ENCODE assay signal across 9 mouse cellular contexts in the genomic region with DNA sequence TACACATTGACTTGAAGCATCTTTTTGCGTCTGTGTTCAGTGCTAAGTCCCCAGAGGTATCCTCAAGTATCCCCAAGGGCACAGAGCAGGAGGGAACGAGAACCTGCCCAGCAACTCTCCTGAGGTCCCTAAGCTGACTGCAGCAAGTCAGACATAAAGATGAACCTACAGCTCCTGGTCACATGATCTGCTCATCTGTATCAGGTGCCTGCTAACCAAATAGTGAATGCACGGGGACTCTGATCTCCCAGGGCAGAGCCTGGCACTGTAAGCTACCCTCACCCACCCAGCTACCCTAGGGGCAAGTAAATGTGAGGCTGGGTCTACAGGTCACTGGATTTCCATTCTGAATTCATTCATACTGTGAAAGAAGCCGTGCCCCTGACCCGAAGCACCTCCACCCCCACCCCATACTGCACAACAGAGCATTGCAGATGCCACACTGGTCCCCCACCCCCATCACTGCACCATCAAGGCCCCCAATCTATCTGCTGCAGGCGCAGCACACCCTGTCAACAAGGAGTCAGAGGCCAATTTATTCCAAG. TPM values are rescaled to one million over a fixed set of nuclear protein-coding genes. Genes with fewer than 3 reads are reported as not detected.
A peak's percentile ranks its signal among the peaks of the same experiment; 100 is the strongest.
DNase-seq lines count a peak whose midpoint lies in the region; ATAC-seq and TF ChIP-seq lines count a peak whose summit lies in the region.
"Had no signal": no experiment of that assay in that cellular context is flagged by ENCODE, and none has a peak within 500 bp of the region (broad histone marks: within the 10 kb centered on the region; RNA-seq: fewer than 3 reads in every experiment).

No protein-coding gene starts in this region.

- H3K4me3 ChIP-seq in heart, embryonic 11.5 days (ENCODE audit: low read depth, low read length) = peak overlapping the region; percentile 70
- H3K4me3 ChIP-seq in heart, postnatal 0 days (ENCODE audit: low read depth, low read length) = peak overlapping the region; percentile 85
- H3K4me3 ChIP-seq in midbrain, embryonic 12.5 days = peak overlapping the region; percentile 88

- TF ChIP-seq EP300 in heart, postnatal 0 days (IDR thresholded peaks at IDR 0.05; ENCODE audit: low read depth) = no peak

- peaks cover 51% of the 10 kb centered on the region for H3K27me3 ChIP-seq in heart, embryonic 11.5 days (ENCODE audit: control insufficient read depth, insufficient read depth, low read length)
- H3K27me3 ChIP-seq in heart, postnatal 0 days (ENCODE audit: control insufficient read depth, insufficient read depth, low read length) = peaks cover 14% of the 10 kb centered on the region
- peaks cover 35% of the 10 kb centered on the region for H3K27me3 ChIP-seq in midbrain, embryonic 12.5 days

- peak overlapping the region; percentile 83 for H3K9ac ChIP-seq in heart, embryonic 11.5 days (ENCODE audit: low read depth, low read length)
- peak overlapping the region; percentile 90 for H3K9ac ChIP-seq in heart, postnatal 0 days (replicated peaks; ENCODE audit: low read depth, low read length)
- peak overlapping the region; percentile 93 for H3K9ac ChIP-seq in midbrain, embryonic 12.5 days (replicated peaks)

- H3K36me3 ChIP-seq in heart, embryonic 11.5 days (ENCODE audit: control insufficient read depth, insufficient read depth, low read length) = no peaks in the 10 kb centered on the region
- H3K36me3 ChIP-seq in heart, postnatal 0 days (replicated peaks; ENCODE audit: control insufficient read depth, insufficient read depth, low read length) = no peaks in the 10 kb centered on the region
- no peaks in the 10 kb centered on the region for H3K36me3 ChIP-seq in midbrain, embryonic 12.5 days
- H3K36me3 ChIP-seq: G1E had no signal

- WGBS in heart, embryonic 11.5 days (ENCODE audit: insufficient replicate concordance) = 31% methylated on average over 6 of the region's 6 CpGs
- WGBS in heart, postnatal 0 days = 32% methylated on average over 6 of the region's 6 CpGs
- 21% methylated on average over 6 of the region's 6 CpGs for WGBS in midbrain, embryonic 12.5 days

- ATAC-seq in heart, embryonic 11.5 days (replicated peaks; ENCODE audit: insufficient number of reproducible peaks, low FRiP score, low TSS enrichment) = no peak
- no peak for ATAC-seq in heart, postnatal 0 days (ENCODE audit: insufficient read depth, low read depth)
- ATAC-seq in midbrain, embryonic 12.5 days (ENCODE audit: low FRiP score, low read depth) = no peak

- peak overlapping the region; percentile 95 for H3K4me2 ChIP-seq in heart, embryonic 11.5 days
- peak overlapping the region; percentile 78 for H3K4me2 ChIP-seq in heart, postnatal 0 days (ENCODE audit: low read depth, low read length)
- H3K4me2 ChIP-seq in midbrain, embryonic 12.5 days (replicated peaks) = peak overlapping the region; percentile 84

- H3K9me3 ChIP-seq in heart, embryonic 11.5 days (replicated peaks; ENCODE audit: control insufficient read depth, low read length) = no peaks in the 10 kb centered on the region
- H3K9me3 ChIP-seq in heart, postnatal 0 days (replicated peaks; ENCODE audit: control insufficient read depth, low read length) = no peaks in the 10 kb centered on the region
- no peaks in the 10 kb centered on the region for H3K9me3 ChIP-seq in midbrain, embryonic 12.5 days

- no peak for TF ChIP-seq CTCF in heart, postnatal 0 days (IDR thresholded peaks at IDR 0.05; ENCODE audit: low read depth)

- H3K4me1 ChIP-seq in heart, embryonic 11.5 days (ENCODE audit: control insufficient read depth, insufficient read depth, low read length) = peaks cover 43% of the 10 kb centered on the region
- H3K4me1 ChIP-seq in heart, postnatal 0 days (ENCODE audit: control insufficient read depth, insufficient read depth) = peaks cover 46% of the 10 kb centered on the region
- H3K4me1 ChIP-seq in midbrain, embryonic 12.5 days = peaks cover 62% of the 10 kb centered on the region

- no peak overlapping the region for H3K27ac ChIP-seq in heart, embryonic 11.5 days (ENCODE audit: low read depth, low read length)
- H3K27ac ChIP-seq in heart, postnatal 0 days (ENCODE audit: low read depth) = no peak overlapping the region
- peak overlapping the region; percentile 92 for H3K27ac ChIP-seq in midbrain, embryonic 12.5 days (replicated peaks)

- DNase-seq in heart, adult 8-10 months (ENCODE audit: low spot score) = no peak
- DNase-seq in MN1 (ENCODE audit: low spot score) = peak; percentile 30
- no peak for DNase-seq in heart, postnatal 0 days (ENCODE audit: low spot score)
- DNase-seq in urinary bladder, postnatal 10 days (ENCODE audit: low spot score) = no peak
- DNase-seq in layer of hippocampus, adult 11-12 months (ENCODE audit: low spot score) = no peak
- no peak for DNase-seq in urinary bladder, adult 2 months (ENCODE audit: low spot score)

RNA-seq across cellular contexts. Expression of a gene that starts 1.9 kb away (rescaled TPM):
- 9.6 and 10.1 TPM in 2 replicates for polyA plus RNA-seq in heart, embryonic 11.5 days (2014; fragmentation: Nextera tagmentation; extraction: Ambion mirVana)
- total RNA-seq in heart, adult 8-10 months (2022) = 10 to 100 TPM; 26.3 to 48.9 (median 37.9) TPM
- total RNA-seq in heart, postnatal 0 days (2014; rRNA removed; ENCODE audit: low replicate concordance) = 29.4 and 31.4 TPM in 2 replicates
- polyA plus RNA-seq in heart, postnatal 0 days (2015; fragmentation: Nextera tagmentation; extraction: Ambion mirVana) = 6.4 and 9.0 TPM in 2 replicates
- polyA plus RNA-seq in midbrain, embryonic 12.5 days (2016; fragmentation: Nextera tagmentation; extraction: Ambion mirVana) = 41.5 and 44.3 TPM in 2 replicates
- polyA plus RNA-seq in urinary bladder, adult 2 months (2012; rRNA removed) = 4.1 and 5.0 TPM in 2 replicates
- polyA plus RNA-seq: G1E had no signal

RNA-seq across cellular contexts. Expression of a gene that starts 26.8 kb away (rescaled TPM):
- not detected in 2 replicates for polyA plus RNA-seq in heart, embryonic 11.5 days (2014; fragmentation: Nextera tagmentation; extraction: Ambion mirVana)
- not detected for total RNA-seq in heart, adult 8-10 months (2022)
- not detected in 2 replicates for total RNA-seq in heart, postnatal 0 days (2014; rRNA removed; ENCODE audit: low replicate concordance)
- polyA plus RNA-seq in heart, postnatal 0 days (2015; fragmentation: Nextera tagmentation; extraction: Ambion mirVana) = not detected in 2 replicates
- polyA plus RNA-seq in midbrain, embryonic 12.5 days (2016; fragmentation: Nextera tagmentation; extraction: Ambion mirVana) = not detected in 2 replicates
- polyA plus RNA-seq in urinary bladder, adult 2 months (2012; rRNA removed) = not detected in 2 replicates
- total RNA-seq: G1E had no signal
- polyA plus RNA-seq: G1E had no signal

RNA-seq across cellular contexts. Expression of a gene that starts 32.9 kb away (rescaled TPM):
- polyA plus RNA-seq in heart, embryonic 11.5 days (2014; fragmentation: Nextera tagmentation; extraction: Ambion mirVana) = 48.3 and 50.3 TPM in 2 replicates
- 10 to 100 TPM; 45.2 to 53.5 (median 46.9) TPM for total RNA-seq in heart, adult 8-10 months (2022)
- 48.3 and 53.6 TPM in 2 replicates for total RNA-seq in heart, postnatal 0 days (2014; rRNA removed; ENCODE audit: low replicate concordance)
- 45.5 and 49.6 TPM in 2 replicates for polyA plus RNA-seq in heart, postnatal 0 days (2015; fragmentation: Nextera tagmentation; extraction: Ambion mirVana)
- 50.6 and 50.9 TPM in 2 replicates for polyA plus RNA-seq in midbrain, embryonic 12.5 days (2016; fragmentation: Nextera tagmentation; extraction: Ambion mirVana)
- polyA plus RNA-seq in urinary bladder, adult 2 months (2012; rRNA removed) = 91.8 and 102 TPM in 2 replicates

RNA-seq across cellular contexts. Expression of a gene that starts 42.1 kb away (rescaled TPM):
- not detected in 2 replicates for polyA plus RNA-seq in heart, embryonic 11.5 days (2014; fragmentation: Nextera tagmentation; extraction: Ambion mirVana)
- not detected for total RNA-seq in heart, adult 8-10 months (2022)
- not detected in 2 replicates for total RNA-seq in heart, postnatal 0 days (2014; rRNA removed; ENCODE audit: low replicate concordance)
- polyA plus RNA-seq in heart, postnatal 0 days (2015; fragmentation: Nextera tagmentation; extraction: Ambion mirVana) = not detected in 2 replicates
- polyA plus RNA-seq in midbrain, embryonic 12.5 days (2016; fragmentation: Nextera tagmentation; extraction: Ambion mirVana) = not detected in 2 replicates
- not detected in 2 replicates for polyA plus RNA-seq in urinary bladder, adult 2 months (2012; rRNA removed)
- total RNA-seq: G1E had no signal
- polyA plus RNA-seq: G1E had no signal

RNA-seq across cellular contexts. Expression of a gene that starts 50.6 kb away (rescaled TPM):
- not detected in 2 replicates for polyA plus RNA-seq in heart, embryonic 11.5 days (2014; fragmentation: Nextera tagmentation; extraction: Ambion mirVana)
- total RNA-seq in heart, adult 8-10 months (2022) = not detected
- total RNA-seq in heart, postnatal 0 days (2014; rRNA removed; ENCODE audit: low replicate concordance) = not detected in 2 replicates
- not detected in 2 replicates for polyA plus RNA-seq in heart, postnatal 0 days (2015; fragmentation: Nextera tagmentation; extraction: Ambion mirVana)
- polyA plus RNA-seq in midbrain, embryonic 12.5 days (2016; fragmentation: Nextera tagmentation; extraction: Ambion mirVana) = not detected in 2 replicates
- polyA plus RNA-seq in urinary bladder, adult 2 months (2012; rRNA removed) = not detected in 2 replicates
- total RNA-seq: G1E had no signal
- polyA plus RNA-seq: G1E had no signal
